In the genomic region with DNA sequence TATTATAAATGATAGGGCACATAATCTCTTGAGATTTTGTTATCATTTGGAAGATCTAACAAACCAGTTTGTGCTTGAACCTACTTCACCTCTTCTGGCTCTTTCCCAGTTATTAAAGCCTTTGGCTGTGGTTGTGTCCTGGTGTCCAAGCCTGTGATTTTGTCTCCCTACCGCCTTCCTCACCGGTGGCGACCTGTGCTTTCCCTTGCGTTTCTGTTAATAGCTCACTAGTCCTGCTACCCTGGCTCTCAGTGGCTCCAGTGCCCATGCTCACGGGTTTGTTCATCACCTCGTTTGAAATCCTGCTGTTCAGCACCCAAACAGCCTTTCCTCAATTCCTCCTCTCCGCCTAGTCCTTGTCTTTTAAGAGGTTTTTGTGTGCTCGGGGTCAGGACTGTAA, we compare ENCODE assay signal across 21 mouse cellular contexts.
"Had no signal": no experiment of that assay in that cellular context is flagged by ENCODE, and none has a peak within 500 bp of the region (broad histone marks: within the 10 kb centered on the region; RNA-seq: fewer than 3 reads in every experiment).

No protein-coding gene starts in this region.

- H3K9me3 ChIP-seq: heart, embryonic 12.5 days; hindbrain, embryonic 10.5 days; hindbrain, embryonic 12.5 days; intestine, embryonic 15.5 days; limb, embryonic 10.5 days; limb, embryonic 12.5 days; liver, embryonic 13.5 days; liver, embryonic 15.5 days had no signal

- DNase-seq: gastrocnemius, adult 2 months; gastrocnemius, postnatal 10 days; gastrocnemius, postnatal 25 days; heart, adult 2 months; heart, postnatal 10 days; heart, postnatal 4 days; kidney, postnatal 10 days; kidney, postnatal 25 days; kidney, postnatal 4 days; liver, embryonic 13.5 days; liver, postnatal 0 days had no signal

- H3K4me3 ChIP-seq: gastrocnemius, adult 2 months; heart, adult 2 months; heart, embryonic 12.5 days; hindbrain, embryonic 10.5 days; hindbrain, embryonic 12.5 days; intestine, embryonic 15.5 days; layer of hippocampus, adult 2 months; left cerebral cortex, adult 2 months; limb, embryonic 10.5 days; limb, embryonic 12.5 days; liver, embryonic 13.5 days; liver, embryonic 15.5 days had no signal

- H3K4me1 ChIP-seq: liver, embryonic 13.5 days; liver, embryonic 15.5 days had no signal

- H3K27me3 ChIP-seq: heart, embryonic 12.5 days; hindbrain, embryonic 12.5 days; intestine, embryonic 15.5 days; limb, embryonic 12.5 days; liver, embryonic 13.5 days; liver, embryonic 15.5 days had no signal

- H3K36me3 ChIP-seq: heart, embryonic 12.5 days; hindbrain, embryonic 10.5 days; hindbrain, embryonic 12.5 days; intestine, embryonic 15.5 days; limb, embryonic 10.5 days; limb, embryonic 12.5 days; liver, embryonic 13.5 days; liver, embryonic 15.5 days had no signal

- H3K27ac ChIP-seq: gastrocnemius, adult 2 months; heart, adult 2 months; hindbrain, embryonic 10.5 days; hindbrain, embryonic 12.5 days; hindbrain, embryonic 14.5 days; intestine, embryonic 15.5 days; layer of hippocampus, adult 2 months; left cerebral cortex, adult 2 months; limb, embryonic 10.5 days; limb, embryonic 12.5 days; liver, embryonic 13.5 days; liver, embryonic 15.5 days had no signal
